Mouse (Mus musculus) forebrain, postnatal 0 days (tissue): ENCODE measurements around the gene Mrps21. TPM values are rescaled to one million over a fixed set of nuclear protein-coding genes. Genes with fewer than 3 reads are reported as not detected.
"Not testable (repeated sequence)": the region's sequence is repeated elsewhere in the genome, so short reads cannot be mapped to it uniquely, and the experiment has no call there.

Experiments used
- ATAC-seq: fragments of 200-750 bp; cut with Nextera tagmentation; 2 replicates; pipeline ENCODE4 v1.8.0; 2017; ENCODE audit warnings: mild to moderate bottlenecking, moderate library complexity
- DNase-seq: peaks from one replicate; pipeline ENCODE4 v3.0.0-alpha.2; 2015
- H3K27ac ChIP-seq: fragments of 300-500 bp; sonication (generic); 2 replicates; pipeline ENCODE4 v1.5.1; 2014; ENCODE audit warnings: low read depth, mild to moderate bottlenecking, antibody characterized with exemption, low read length, moderate library complexity, mixed read lengths
- H3K27me3 ChIP-seq: fragments of 300-500 bp; sonication (generic); 2 replicates; pipeline ENCODE4 v1.6.1; 2014; ENCODE audit warnings: mild to moderate bottlenecking, low read length, mixed read lengths; ENCODE audit not compliant: insufficient read depth
- H3K36me3 ChIP-seq: fragments of 300-500 bp; sonication (generic); 2 replicates; pipeline ENCODE4 v1.6.1; 2014; ENCODE audit warnings: mild to moderate bottlenecking, moderate library complexity; ENCODE audit not compliant: insufficient read depth
- H3K4me1 ChIP-seq: fragments of 300-500 bp; sonication (generic); 2 replicates; pipeline ENCODE4 v1.6.1; 2014; ENCODE audit warnings: antibody characterized with exemption; ENCODE audit not compliant: insufficient read depth
- H3K4me2 ChIP-seq: fragments of 300-500 bp; sonication (generic); 2 replicates; pipeline ENCODE4 v1.6.1; 2014; ENCODE audit warnings: low read depth, mild to moderate bottlenecking, moderate library complexity
- H3K4me3 ChIP-seq: fragments of 300-500 bp; sonication (generic); 2 replicates; pipeline ENCODE4 v1.5.1; 2014; ENCODE audit warnings: low read depth, low read length, mixed read lengths
- H3K9ac ChIP-seq: fragments of 300-500 bp; sonication (generic); 2 replicates; pipeline ENCODE4 v1.6.1; 2014; ENCODE audit warnings: mild to moderate bottlenecking
- H3K9me3 ChIP-seq: fragments of 300-500 bp; sonication (generic); 2 replicates; pipeline ENCODE4 v1.6.1; 2016; ENCODE audit warnings: low read length
- CTCF ChIP-seq: sonication (generic); IDR thresholded peaks from 2 replicates; pipeline ENCODE4 v1.5.1; 2016; ENCODE audit warnings: antibody characterized with exemption, control low read depth, low read depth
- WGBS: fragments of 180-500 bp; shearing (Covaris S2); extraction: QIAGEN DNeasy Blood & Tissue Kit; methylation state at CpG from one replicate; pipeline ENCODE4 v1.1.7; 2014; 5-methylcytosine and 5-hydroxymethylcytosine counted together
- polyA plus RNA-seq: library from polyadenylated mRNA; unstranded; fragments of >200 nt; fragmentation: Nextera tagmentation; extraction: Ambion mirVana; gene quantifications from 2 replicates; pipeline ENCODE4 v1.2.1, GENCODE M21; 2015
- total RNA-seq: library from RNA; depleted of rRNA; stranded (reverse); fragments of >200 nt; gene quantifications from 2 replicates; pipeline ENCODE4 v1.2.3, GENCODE M21; 2014

Gene Mrps21
- total and polyA plus RNA-seq, 2 experiments from 2014 or later, result 113 to 251 TPM

DNA sequence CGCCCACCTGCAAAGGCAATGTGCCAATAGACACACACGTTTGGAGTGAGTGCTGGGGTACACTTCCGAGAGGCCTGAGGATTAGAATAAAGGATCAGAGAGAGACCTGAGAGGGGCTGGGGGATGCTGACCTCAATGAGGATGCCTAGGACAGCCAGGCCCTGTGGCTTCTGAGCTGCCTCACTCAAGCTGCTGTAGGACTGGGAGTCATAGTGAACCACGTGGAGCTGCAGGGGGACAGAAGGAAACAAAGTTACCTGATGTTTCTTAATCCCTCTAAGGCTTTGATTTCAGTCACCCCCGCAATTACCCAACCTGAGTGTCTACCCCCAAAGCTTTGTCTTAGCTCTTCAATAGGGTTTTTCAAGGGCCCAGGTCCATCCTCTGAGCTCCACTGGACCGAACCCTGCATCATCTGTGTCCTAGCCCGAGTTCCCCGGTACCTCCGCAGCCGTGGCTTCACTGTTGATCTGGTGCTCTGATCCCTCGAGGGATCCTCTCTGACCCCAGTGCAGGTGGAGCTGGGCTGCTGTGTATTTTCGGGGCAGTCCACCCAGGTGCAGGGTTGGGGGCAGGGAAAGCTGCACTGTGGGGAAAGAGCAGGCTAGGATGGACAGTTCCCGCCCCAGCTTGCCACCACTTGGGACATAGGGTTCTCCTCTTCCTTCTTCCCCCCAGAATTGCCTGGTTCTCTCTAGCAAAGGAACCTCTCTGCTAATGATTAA is 28.6 kb upstream of the Mrps21 start:
- WGBS, result 76% methylated on average over 13 of the region's 13 CpGs
- H3K27ac ChIP-seq, result no peak overlapping the region
- H3K4me3 ChIP-seq, result no peak overlapping the region
- 0 out of 2 replicates have a peak, but pooled peaks cover 4% of the 10 kb centered on the region for H3K27me3 ChIP-seq
- TF ChIP-seq CTCF, result no peak
- ATAC-seq, result no peak
- peaks cover 7% of the 10 kb centered on the region; the same call in 1 of the 2 replicates for H3K4me1 ChIP-seq
- H3K9ac ChIP-seq, result no peak overlapping the region
- no peak for DNase-seq
- H3K9me3 ChIP-seq, result no peaks in the 10 kb centered on the region
- H3K36me3 ChIP-seq, result 0 out of 2 replicates have a peak, but pooled peaks cover 3% of the 10 kb centered on the region
- no peak overlapping the region for H3K4me2 ChIP-seq

DNA sequence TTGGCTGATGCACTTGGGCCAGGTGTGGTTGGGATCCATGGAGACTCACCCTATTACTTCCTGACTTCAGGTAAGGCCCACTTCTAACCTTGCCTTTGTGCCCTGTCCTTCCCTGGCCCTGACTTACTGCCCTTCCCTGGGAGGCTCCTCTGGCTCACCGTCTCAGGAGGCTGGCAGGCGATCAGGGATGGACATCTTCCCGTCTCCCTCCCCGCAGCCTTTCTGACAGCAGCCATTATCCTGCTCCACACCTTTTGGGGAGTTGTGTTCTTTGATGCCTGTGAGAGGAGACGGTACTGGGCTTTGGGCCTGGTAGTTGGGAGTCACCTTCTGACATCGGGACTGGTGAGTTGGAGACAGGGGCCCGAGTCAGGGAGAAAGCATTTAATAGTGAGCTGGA is 24.2 kb upstream of the Mrps21 start:
- H3K36me3 ChIP-seq, H3K4me3 ChIP-seq, DNase-seq, H3K9ac ChIP-seq, ATAC-seq, H3K27me3 ChIP-seq, H3K4me1 ChIP-seq, H3K4me2 ChIP-seq, H3K9me3 ChIP-seq, H3K27ac ChIP-seq: not testable (repeated sequence)
- 86% methylated on average over 7 of the region's 7 CpGs for WGBS

DNA sequence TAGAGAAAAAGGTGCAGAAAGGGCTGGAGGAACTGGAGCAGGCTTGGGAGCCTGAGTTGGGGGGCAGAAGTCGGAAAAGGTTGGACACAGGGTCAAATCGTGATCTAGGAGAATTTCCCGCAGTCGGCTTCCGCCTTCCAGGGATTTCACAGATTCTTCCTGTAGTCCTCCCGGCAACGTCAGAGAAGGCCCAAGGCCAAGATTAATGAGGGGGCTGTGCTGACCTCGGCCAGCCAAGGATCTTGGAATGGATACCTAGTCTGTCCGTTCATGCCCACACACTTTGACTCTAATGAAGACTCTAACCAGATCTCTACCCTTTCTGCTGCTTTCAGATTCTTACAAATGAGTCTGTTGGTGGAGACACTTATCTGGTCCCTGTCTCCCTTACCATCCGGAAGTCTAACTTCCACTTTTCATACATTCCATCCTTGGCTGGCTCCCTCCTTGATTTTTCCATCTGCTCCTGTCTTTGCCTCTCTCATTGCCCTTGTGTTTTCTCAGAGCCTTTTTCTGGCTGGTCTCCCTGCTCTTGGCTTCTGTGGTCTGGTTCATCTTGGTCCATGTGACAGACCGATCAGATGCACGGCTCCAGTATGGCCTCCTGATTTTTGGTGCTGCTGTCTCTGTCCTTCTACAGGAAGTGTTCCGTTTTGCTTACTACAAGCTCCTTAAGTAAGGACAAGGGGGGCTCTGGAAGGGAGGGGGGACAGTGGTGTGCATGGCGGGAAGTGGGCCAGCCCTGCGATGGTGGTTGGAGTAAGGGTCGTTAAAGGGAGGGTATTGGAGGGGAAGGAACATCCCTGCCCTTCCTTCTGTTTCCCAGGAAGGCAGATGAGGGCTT is 23.2 kb upstream of the Mrps21 start:
- no peaks in the 10 kb centered on the region for H3K9me3 ChIP-seq
- peak; percentile 45 for DNase-seq
- peak; percentile 1; the same call in 1 of the 2 replicates for ATAC-seq
- no peak for TF ChIP-seq CTCF
- H3K4me2 ChIP-seq, result peak overlapping the region; percentile 78
- H3K27ac ChIP-seq, result peak overlapping the region; percentile 52; the same call in 1 of the 2 replicates
- 16% methylated on average over 16 of the region's 16 CpGs for WGBS
- 0 out of 2 replicates have a peak, but pooled peaks cover 3% of the 10 kb centered on the region for H3K36me3 ChIP-seq
- peaks cover 8% of the 10 kb centered on the region for H3K4me1 ChIP-seq
- peak overlapping the region; percentile 73 for H3K9ac ChIP-seq
- H3K27me3 ChIP-seq, result no peaks in the 10 kb centered on the region
- peak overlapping the region; percentile 58 for H3K4me3 ChIP-seq

DNA sequence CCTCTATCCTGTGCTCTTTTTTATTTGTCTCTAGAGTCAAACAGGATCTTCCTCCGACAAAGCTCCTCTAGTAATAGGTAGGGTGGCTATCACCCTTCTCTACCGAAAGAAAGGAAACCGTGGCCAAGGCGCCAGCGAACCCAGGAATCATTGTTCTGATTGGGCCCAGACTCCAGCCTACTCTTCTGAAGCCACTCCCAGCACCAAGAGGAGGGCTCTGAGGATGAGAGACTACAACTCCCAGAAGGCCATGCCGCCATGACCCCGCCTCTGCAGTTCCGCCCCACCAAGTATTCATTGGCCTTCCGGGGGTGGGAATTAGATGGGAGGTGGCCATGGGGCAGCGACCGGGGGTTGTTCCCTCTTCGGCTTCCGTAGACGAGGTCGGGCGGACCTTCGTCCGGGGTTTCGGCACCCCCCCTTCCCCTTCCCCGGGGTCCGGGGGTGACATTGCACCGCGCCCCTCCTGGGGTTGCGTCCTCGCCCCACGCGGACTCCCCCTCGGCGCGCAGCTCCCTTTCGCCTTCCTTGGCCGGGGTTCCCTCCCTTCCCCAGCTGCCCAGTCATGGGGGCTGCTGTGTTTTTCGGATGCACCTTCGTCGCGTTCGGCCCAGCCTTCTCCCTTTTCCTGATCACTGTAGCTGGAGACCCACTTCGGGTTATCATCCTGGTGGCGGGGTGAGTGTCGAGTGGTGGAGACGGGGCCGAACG is 22.4 kb upstream of the Mrps21 start, which contains the start of gene Aph1a:
Aph1a (plus strand) TSS at position 364 of the 711 bp plus-strand sequence.
- H3K4me1 ChIP-seq, result not testable (repeated sequence)

DNA sequence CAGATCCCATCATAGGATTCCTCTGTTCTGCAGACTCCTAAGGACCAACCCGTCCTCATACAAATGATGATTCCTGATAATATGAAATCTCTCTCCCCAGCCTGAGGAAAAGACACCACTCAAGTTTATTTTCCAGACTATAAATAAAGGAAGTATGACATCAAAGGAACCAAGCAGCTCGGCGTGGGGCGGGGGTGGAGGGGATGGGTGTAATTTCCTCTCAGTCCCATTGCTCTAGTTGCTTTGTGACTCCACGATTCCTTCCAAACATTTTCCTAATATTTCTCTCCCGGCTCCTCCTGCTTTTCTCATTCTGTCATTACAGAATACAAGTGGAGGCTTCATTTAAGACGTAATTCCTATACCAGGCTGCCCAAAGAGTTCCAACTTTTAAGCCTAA is 21.8 kb upstream of the Mrps21 start:
- H3K4me1 ChIP-seq, result peaks cover 8% of the 10 kb centered on the region
- H3K36me3 ChIP-seq, result 0 out of 2 replicates have a peak, but pooled peaks cover 3% of the 10 kb centered on the region
- WGBS, result 26% methylated on average over 7 of the region's 7 CpGs
- no peak for TF ChIP-seq CTCF
- peak overlapping the region; percentile 51 for H3K27ac ChIP-seq
- H3K9ac ChIP-seq, result peak overlapping the region; percentile 43
- H3K4me3 ChIP-seq, result peak overlapping the region; percentile 58
- DNase-seq (no peak), ATAC-seq (no peak)
- H3K9me3 ChIP-seq, result no peaks in the 10 kb centered on the region
- H3K27me3 ChIP-seq, result no peaks in the 10 kb centered on the region
- peak overlapping the region; percentile 57 for H3K4me2 ChIP-seq

More for the DNA sequence above, 22.4 kb upstream of the Mrps21 start, which contains the start of gene Aph1a:
- under 1% methylated on average over 25 of the region's 43 CpGs for WGBS
- DNase-seq, result peak; percentile 95
- Histone ChIP-seq H3K9ac (peak within 1 kb of the TSS; percentile 73), H3K4me3 (peak within 1 kb of the TSS; percentile 58), H3K27ac (peak within 1 kb of the TSS; percentile 52), H3K4me2 (peak within 1 kb of the TSS; percentile 78)
- peak; percentile 100 for ATAC-seq
- not testable (repeated sequence) for H3K27me3 ChIP-seq, H3K36me3 ChIP-seq, H3K9me3 ChIP-seq
